Mouse (Mus musculus): Measurements from ENCODE around the gene Olfr435.
A peak's percentile ranks its signal among the peaks of the same experiment; 100 is the strongest.
"Not testable (repeated sequence)": the region's sequence is repeated elsewhere in the genome, so short reads cannot be mapped to it uniquely, and the experiment has no call there.

Olfr435 gene

GRCm38 (mm10) chr6:43196781-43197180 is at the start of gene Olfr435:
Olfr435 (plus strand) TSS chr6:43197146.
- no peak for DNase-seq

DNA sequence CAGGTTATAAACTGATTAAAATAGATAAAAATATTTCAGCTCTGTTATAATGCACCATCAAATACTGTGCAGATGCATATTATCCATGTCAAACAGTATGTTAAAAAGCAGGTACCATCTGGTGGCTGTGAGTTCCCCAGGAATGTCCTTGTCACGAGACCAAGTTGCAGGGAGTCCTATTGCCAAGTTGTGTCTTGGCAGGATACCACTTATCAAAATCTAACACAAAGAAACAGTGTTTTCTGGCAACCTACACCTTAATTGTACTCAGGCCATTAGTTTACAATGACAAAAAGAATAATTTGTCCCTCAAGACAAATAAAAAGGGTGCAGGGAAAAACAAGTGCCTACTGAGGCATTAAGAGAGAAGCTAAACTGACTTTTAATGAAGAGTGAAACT is 37.4 kb upstream of the Olfr435 start:
- no peak for DNase-seq

GRCm38 (mm10) chr6:43162982-43163381 is 34.0 kb upstream of the Olfr435 start, which contains the start of gene Olfr437:
Olfr437 (plus strand) TSS chr6:43163282.
- no peak for DNase-seq

GRCm38 (mm10) chr6:43167246-43167645 is 29.7 kb upstream of the Olfr435 start:
- DNase-seq: no peak

- no peak for DNase-seq
These were observed 25.1 kb upstream of the Olfr435 start, which contains the start of gene Olfr13 for GRCm38 (mm10) chr6:43171840-43172239. Olfr13 (plus strand) TSS chr6:43172140.

DNA sequence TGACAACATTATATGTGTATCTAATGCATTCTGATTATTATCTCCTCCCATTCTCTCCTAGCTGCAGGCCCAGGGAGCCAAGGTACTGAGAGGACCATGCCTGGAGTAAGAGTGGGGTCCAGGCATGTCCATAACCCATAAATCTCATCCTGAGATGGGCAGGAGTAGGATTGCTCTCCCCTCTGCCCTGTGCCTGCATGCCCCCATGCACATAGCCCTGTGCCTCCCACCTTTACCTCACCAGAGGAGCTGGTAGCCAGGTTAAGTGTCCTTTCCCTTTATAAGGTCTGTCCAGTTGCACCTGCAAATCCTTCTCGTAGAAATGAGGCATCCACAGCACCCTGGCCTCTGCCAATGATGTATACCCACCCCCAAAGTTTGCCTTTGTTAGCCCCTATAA is 18.8 kb upstream of the Olfr435 start:
- no peak for DNase-seq

DNA sequence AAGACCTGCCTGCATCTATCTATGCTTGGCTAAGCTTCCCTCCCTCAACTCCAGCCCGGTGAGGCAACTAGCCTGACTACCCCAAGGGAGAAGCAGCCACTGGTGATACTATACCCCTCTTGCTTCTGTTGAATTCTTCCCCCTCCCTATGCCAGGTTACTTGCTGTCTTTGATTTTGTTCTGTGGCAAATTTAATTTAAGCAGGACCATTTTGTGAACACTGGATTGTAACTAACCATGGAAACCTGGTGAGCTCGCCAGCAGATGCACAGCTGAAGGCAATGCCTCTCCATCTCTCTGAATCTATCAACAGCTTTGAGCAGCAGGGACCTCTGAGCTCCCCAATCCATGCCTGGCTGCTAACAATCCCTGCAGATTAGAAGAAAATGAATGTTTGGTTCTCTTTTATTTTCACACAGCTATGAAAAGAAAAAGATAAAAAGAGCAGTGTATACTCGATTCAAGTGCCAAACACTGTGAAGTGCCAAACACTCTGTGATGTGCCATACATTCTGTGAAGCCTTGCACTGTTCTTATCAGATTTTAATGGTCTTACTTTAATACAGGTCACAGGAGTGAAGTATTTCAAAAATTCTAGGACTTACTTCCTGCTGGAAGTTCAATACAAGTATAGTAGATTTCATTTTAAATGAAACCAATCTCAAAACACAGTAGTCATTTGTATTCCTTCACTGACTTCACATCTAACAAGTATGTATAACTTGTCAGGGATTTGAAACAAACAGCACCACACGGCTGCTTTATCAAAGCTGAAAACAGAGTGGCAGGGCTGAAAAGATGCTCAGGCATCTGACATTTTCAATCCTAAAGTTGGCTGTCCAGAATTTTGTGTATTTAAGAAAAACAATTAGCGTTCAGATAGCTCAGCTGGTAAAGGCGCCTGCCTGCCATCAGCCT is 18.1 kb upstream of the Olfr435 start:
- no peak for DNase-seq

DNA sequence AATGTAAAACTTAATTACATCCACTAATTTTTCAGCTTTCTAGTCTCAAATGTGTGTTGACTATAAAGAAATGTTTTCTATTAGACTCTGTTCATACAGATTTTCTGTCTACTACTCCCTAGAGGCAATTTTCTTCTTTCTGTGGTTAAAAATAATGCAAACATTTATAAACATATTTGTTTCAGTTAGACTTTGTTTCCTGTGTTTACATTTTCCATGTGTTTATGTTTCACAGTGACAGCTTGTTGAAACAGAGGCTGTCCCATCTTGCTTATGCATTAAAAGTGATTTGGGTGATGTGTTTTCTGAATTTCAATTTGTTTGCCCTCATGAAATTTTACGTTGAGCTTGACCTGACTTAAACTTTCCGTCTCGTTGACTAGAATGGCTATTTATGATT is 6.0 kb upstream of the Olfr435 start:
- no peak for DNase-seq

GRCm38 (mm10) chr6:43198094-43198493 is 1.1 kb downstream of the Olfr435 start:
- no peak for DNase-seq

GRCm38 (mm10) chr6:43202786-43203185 is 5.8 kb downstream of the Olfr435 start:
- DNase-seq: no peak

GRCm38 (mm10) chr6:43205355-43205754 is 8.4 kb downstream of the Olfr435 start:
- no peak for DNase-seq

GRCm38 (mm10) chr6:43212873-43213272 is 15.9 kb downstream of the Olfr435 start, which contains the start of gene Olfr434:
Olfr434 (plus strand) TSS chr6:43213021.
- DNase-seq: not testable (repeated sequence)

GRCm38 (mm10) chr6:43231255-43231654 is 34.3 kb downstream of the Olfr435 start, which contains the start of gene Olfr47:
Olfr47 (plus strand) TSS chr6:43231529.
- not testable (repeated sequence) for DNase-seq

GRCm38 (mm10) chr6:43242061-43242460 is 45.1 kb downstream of the Olfr435 start:
- DNase-seq: peak; percentile 25

- DNase-seq: no peak
These were observed 50.5 kb downstream of the Olfr435 start for GRCm38 (mm10) chr6:43247396-43247795.

DNA sequence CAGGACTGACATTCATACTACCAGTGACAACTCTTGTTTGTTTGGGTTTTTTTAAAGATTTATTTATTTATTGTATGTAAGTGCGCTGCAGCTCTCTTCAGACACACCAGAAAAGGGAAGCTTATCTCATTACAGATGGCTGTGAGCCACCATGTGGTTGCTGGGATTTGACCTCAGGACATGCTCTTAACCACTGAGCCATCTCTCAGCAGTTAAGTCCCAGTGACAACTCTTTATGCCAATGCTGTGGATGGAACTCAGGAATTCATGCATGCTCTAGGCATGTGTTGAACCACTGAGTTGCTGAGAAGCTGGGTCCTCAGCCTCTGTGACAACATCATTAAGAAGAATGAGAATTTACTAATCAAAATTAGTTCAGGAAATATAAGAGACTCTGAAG is 56.0 kb downstream of the Olfr435 start:
- no peak for DNase-seq

Measured in kidney, postnatal 14 days (tissue).